Mouse (Mus musculus): ENCODE data around the gene Gtf2ird1.
"Not testable (repeated sequence)": the region's sequence is repeated elsewhere in the genome, so short reads cannot be mapped to it uniquely, and the experiment has no call there.

The Gtf2ird1 gene

DNA sequence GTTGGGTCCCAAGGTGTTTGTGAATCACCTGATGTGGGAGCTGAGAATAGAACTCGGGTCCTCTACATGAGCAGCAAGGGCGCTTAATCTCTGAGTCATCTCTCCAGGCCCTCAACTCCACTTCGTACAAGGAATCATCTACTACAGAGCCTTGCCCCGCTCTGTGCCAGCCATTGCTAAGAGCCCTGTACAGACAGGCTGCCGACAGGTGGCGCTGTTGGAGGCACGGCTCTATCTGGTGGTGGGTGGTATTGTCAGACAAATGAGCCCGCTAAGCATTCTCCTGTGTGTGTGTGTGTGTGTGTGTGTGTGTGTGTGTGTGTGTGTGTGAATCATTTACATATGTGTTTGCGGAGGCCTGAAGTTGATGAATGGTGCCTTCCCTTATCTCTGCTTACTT, 111.1 kb downstream of the Gtf2ird1 start:
- no peak for DNase-seq (ENCODE audit: low read depth, low spot score)

DNA sequence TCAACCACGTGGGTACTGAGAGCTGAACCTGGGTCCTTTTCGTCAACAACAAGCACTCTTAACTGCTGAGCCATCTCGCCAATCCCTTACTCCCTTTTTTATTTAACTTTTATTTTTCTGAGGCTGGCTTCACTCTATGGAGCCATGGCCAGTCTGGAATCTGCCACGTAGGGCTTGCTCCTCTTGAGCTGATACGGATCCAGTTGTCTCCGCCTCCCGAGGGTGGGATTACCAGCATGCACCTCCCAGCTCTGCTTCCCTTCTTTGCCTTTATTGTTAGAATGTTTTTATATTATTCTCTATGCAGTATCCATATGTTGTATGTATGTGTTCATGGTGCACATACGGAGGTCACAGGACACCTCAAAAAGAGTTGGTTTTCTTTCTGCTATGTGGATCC, 112.4 kb downstream of the Gtf2ird1 start:
- DNase-seq (ENCODE audit: low read depth, low spot score), result no peak

DNA sequence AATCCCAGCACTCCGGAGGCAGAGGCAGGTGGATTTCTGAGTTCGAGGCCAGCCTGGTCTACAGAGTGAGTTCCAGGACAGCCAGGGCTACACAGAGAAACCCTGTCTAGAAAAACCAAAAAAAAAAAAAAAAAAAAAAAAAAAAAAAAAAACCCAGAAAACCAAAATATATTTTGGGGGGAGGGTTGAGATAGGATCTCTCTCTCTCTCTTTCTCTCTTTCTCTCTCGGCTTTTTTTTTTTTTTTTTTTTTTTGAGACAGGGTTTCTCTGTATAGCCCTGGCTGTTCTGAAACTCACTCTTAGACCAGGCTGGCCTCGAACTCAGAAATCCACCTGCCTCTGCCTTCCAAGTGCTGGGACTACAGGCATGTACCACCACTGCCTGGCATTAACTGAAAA, 113.0 kb downstream of the Gtf2ird1 start:
- DNase-seq (ENCODE audit: low read depth, low spot score), result not testable (repeated sequence)

DNA sequence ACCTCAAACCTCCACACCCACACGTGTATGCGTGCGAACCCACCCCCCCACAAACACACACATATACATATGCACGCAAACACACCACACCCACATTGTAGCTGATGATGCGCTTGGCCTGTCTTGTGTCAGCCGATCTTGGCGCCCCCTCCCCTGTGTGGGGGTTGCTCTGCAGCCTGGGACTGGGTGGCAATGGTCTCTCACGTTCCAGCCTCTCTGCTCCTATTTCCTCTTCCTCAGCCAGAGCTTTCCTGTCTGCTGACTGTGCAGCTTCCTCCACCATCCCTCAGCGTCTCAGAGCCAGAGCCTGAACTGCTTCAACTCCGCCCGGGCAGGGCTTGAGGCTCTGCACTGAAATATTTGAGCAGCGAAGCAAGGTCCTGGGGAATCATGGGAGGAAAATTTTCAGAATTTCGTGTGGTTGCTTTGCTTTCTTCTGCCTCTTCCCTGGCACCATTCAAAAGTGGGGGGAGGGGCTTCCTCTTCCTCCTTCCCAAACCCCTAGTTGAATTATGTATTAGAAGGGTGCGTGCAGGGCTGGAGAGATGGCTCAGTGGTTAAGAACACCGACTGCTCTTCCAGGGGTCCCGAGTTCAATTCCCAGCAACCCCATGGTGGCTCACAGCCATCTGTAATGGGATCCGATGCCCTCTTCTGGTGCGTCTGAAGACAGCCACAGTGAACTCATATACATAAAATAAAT, 113.9 kb downstream of the Gtf2ird1 start:
- no peak for DNase-seq (ENCODE audit: low read depth, low spot score)

DNA sequence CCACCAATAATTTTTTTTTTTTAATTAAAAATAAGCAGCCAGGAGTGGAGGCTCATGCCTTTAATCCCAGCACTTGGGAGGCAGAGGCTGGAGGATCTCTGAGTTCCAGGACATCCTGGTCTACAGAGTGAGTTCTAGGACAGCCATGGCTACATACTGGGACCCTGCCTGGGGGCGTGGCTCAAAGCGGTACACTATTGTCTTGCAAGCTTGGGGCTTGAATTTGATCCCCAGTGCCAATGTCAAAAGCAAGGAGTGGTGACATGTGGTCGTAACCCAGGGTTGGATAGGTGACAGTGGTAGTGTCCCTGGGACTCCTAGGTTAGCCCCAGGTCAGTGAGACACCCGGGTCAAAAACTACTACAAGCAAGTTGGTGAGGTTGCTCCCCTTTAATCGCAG, 114.8 kb downstream of the Gtf2ird1 start:
- no peak for DNase-seq (ENCODE audit: low read depth, low spot score)

DNA sequence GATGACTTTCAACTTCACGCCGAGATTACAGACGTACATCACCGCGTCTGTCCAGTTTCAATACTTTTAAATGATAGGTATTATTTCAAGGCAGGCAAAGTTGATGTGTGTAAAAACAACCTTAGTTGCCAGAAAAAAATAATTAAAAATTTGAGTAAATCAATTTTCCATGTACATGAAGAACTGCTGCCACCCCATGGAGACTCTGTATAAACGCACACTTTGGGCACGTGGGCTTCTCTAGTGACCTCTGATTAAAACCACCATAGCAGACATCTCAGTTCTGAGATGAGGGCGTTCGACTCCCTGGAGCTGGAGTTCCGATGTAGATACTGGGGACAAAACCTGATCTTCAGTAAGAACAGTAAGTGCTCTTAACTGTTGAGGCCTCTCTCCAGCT, 115.2 kb downstream of the Gtf2ird1 start:
- DNase-seq (ENCODE audit: low read depth, low spot score), result no peak

DNA sequence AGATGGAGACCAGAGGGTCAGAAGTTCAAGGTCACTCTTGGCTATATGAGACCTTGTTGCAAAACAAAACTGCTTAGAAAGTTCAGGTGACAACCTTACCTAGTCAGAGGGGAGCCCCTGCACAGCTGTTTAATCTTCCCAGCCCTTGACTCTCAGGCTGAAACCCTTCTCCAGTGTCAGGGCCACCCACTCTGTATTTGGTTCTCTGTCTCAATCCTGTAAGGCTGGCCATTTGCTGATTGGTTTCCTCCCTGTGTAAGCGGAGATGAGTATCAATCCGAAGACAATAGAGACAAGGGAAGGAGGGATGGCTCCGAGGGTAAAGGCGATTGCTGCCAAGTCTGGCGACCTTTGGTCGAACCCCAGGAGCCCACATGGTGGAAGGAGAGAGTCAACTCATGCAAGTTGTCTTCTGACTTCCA, 116.4 kb downstream of the Gtf2ird1 start:
- DNase-seq (ENCODE audit: low read depth, low spot score), result no peak

DNA sequence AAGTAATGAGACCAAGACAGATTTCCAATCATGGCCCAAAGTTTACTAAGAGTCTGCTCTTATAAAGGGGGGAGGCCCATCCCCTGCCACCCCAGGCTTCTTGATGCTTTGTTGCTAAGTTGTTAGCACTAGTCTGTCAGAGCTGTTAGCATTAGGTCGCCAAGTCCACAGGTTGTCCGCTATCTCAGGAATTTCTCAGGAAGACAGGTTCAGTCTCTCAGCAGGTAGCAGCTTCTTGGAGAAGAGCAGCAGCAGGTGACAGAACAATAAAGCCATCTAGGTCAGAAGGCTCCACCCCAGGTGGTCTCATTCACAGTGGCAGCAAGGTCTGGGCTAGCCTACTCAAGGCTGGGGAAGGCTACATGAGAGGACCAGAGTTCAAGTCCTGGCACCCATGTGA, 119.5 kb downstream of the Gtf2ird1 start:
- not testable (repeated sequence) for DNase-seq (ENCODE audit: low read depth, low spot score)

DNA sequence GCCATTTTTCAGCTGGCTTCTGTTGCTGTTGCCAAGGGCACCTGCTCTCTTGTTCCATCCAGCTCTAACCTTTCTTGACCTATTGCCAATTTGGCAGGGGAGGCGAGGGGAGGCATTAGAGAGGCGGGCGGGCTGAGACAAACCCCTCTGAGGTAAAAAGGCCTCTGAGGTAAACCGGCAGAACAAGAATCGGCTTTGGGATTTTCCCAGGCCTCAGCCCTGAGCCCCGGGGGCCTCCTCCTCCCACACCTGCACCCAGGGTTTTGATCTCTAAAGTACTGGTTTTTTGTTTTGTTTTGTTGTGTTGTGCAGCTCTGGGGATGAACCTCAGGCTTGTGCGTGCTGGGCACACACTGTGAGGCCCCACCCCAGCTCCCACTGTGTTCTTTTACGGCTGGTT, 123.8 kb downstream of the Gtf2ird1 start:
- DNase-seq (ENCODE audit: low read depth, low spot score), result no peak

DNA sequence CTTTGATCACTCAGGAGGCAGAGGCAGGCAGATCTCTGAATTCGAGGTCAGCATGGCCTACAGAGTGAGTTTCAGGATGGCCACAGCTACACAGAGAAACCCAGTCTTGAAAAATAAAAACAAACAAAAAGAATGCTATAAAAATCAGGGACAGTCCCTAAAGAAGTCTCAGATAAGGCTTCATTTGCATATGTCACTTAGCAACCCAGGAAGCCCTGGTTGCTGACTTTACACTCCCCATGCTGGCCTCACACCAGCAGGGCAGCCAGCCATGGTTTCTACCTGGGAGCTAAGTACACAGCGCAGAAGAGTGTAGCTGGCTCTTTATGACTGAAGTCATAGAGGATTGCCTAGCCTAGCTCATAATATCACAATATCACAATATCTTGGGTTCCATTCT, 126.4 kb downstream of the Gtf2ird1 start:
- no peak for DNase-seq (ENCODE audit: low read depth, low spot score)

DNA sequence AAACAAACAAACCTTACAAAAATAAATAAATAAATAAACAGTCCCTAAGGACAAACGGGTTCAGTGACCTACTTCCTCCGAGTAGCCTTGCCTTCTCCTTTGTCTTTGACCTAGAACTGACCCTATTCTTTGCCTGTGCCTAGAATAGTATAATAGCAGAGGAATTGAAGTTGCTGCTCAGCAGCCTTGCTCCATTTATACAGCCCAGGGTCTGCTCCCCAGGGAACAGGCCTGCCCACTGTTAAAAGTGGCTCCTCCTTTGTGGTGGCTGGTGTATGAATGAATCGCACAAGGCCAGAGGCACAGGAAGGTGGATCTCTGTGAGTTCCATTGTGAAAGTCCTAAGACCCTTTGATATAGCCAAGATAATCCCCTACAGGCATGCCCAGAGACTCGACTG, 127.2 kb downstream of the Gtf2ird1 start:
- DNase-seq (ENCODE audit: low read depth, low spot score), result no peak

DNA sequence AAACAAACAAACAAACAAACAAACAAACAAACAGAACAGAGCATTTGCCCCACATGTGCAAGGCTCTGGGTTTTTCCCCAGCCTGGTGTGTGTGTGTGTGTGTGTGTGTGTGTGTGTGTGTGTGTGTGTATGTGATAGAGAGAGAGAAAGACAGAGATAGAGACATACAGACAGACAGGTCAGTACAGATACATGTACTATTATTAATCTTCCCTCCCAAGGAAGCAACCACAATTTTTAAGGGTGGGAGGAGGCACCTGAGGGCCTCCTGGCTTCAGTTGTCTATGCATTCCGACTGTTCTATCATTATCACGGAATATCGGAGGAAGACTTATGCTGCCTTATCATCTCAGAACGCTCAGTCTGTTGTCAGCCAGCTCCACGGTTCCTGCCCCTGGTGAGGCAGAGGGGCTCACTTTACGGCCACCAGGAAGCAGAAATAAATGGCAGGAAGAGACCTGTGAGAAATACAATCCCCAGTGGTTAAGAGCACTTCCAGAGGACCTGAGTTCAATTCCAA, 128.0 kb downstream of the Gtf2ird1 start:
- DNase-seq (ENCODE audit: low read depth, low spot score), result no peak

DNA sequence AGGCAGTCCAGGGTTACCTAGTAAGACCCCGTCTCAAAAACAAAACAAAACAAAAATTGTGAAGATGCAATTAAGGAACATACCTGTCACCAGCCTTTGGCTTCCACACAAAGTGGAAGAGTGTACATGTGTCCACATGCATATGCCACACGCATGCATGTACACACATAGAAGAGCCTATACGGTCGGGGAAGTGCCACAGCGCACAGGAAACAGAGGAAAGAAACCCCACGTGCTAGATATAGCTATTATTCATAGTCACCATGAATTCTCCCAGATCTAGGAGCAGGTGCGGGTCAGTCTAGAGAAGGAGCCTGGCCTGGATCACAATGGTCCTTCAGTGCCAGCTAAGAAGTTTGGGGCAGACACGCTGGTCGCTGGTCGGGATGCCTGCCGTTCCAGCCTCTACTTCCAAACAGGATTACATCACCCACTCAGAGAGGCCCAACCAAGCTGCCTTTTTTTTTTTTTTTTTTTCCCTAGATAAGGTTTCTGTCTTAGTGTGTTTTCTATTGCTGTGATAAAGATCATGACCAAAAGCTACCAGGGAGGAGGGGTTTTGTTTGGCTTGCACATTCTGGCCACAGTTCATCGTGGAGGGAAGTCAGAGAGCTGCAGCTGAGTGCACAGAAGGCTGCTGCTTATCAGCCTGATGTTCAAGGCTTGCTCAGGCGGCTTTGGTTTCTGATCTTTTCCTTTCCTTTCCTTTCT, 130.5 kb downstream of the Gtf2ird1 start:
- no peak for DNase-seq (ENCODE audit: low read depth, low spot score)

DNA sequence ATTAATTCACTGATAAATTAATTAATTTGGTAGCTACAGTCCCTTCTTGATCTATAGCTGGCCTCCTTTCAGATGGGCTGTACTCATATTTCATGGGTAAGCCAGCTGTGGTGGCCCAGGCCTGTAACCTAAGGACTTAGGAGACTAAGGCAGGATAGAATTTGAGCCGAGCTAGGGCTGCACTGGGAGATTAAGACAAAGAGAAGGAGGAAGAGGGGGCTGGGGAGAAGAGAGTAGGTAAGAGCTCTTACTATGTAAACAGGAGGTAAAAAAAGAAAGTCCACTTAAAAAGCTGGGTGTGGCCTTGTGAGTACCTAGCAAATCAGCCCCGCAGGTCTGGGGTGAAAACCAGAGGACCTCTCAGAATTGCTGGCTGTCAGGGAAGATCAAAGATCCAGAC, 132.6 kb downstream of the Gtf2ird1 start:
- no peak for DNase-seq (ENCODE audit: low read depth, low spot score)

DNA sequence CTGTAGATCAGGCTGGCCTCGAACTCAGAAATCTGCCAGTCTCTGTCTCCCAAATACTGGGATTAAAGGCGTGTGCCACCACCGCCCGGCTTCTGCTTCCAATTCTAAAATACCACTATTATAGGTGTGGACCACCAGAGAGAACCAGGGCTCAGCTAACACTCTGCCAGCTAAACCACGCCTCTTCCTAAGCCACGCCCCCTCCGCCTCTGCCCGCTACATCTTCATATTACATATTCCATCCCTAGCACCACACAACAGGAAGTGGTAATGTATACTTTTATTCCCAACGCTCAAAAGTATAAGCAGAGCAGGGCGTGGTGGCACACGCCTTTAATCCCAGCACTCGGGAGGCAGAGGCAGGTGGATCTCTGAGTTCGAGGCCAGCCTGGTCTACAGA, 133.2 kb downstream of the Gtf2ird1 start:
- DNase-seq (ENCODE audit: low read depth, low spot score), result no peak

DNA sequence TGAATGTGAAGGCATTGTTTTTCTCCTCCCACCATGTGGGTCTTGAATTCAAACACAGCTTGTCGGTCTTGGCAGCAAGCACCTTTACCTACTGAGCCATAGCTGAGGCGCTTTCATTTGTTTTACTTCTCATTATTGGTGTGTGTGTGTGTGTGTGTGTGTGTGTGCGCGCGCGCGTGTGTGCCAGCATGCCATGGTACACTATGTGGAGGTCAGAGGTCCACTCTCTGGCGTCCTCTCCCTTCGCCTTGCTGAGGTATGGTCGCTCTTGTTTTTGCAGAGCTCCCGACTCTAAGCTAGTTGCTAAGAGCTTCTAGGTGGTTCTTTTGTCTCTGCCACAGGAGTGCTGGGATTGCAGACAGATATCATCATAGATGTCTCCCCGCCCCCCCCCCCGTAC, 134.2 kb downstream of the Gtf2ird1 start:
- DNase-seq (ENCODE audit: low read depth, low spot score), result no peak

DNA sequence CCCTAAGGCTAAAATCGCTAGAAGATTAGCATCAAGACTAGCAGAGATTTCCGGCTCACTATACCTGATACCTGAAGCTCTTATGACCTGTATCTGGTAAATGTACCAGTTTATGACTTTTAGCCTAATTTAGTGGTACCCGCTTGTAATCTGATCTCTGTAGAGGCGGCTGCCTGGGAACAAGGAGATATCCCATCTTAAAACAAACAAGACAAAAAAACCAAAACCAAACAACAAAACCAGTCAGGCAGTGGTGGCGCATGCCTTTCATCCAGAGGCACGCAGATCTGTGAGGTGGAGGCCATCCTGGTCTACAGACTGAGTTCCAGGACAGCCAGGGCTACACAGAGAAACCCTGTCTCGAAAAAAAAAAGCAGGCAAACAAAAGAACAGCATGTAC, 134.8 kb downstream of the Gtf2ird1 start:
- no peak for DNase-seq (ENCODE audit: low read depth, low spot score)

DNA sequence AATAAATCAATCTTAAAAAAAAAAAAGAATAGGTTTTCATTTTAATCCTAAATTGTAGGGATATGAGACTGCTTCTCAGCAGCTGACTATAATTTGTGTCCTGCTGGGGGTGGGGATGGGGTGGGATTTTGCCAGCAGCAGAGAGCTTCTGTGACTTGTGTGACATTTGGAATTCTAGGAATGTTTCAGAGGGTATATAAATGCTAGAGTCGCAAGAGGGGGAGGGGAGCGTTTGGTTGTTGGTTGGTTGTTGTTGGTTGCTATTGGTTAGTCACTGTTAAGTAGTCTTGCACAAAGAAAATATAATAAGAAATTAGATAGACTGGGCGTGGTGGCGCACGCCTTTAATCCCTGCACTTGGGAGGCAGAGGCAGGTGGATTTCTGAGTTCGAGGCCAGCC, 137.6 kb downstream of the Gtf2ird1 start:
- no peak for DNase-seq (ENCODE audit: low read depth, low spot score)

DNA sequence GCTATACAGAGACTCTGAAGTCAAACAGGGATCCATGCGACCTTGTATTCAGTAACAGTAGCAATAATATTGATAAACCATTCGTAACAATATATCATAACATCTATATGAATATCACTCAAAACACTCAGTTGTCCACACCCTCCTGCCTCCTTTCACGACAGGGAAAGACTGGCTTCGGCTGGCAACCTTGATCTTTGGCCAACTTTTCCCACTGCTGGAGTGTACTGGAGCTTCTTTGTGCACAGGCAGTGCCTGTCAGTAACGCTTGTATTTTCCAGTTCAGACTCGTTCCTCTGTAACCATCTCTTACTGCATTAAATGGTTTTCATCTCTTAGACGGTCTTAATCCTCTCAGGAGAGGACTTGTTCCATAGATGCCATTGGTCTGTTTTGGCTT, 139.8 kb downstream of the Gtf2ird1 start:
- no peak for DNase-seq (ENCODE audit: low read depth, low spot score)

DNA sequence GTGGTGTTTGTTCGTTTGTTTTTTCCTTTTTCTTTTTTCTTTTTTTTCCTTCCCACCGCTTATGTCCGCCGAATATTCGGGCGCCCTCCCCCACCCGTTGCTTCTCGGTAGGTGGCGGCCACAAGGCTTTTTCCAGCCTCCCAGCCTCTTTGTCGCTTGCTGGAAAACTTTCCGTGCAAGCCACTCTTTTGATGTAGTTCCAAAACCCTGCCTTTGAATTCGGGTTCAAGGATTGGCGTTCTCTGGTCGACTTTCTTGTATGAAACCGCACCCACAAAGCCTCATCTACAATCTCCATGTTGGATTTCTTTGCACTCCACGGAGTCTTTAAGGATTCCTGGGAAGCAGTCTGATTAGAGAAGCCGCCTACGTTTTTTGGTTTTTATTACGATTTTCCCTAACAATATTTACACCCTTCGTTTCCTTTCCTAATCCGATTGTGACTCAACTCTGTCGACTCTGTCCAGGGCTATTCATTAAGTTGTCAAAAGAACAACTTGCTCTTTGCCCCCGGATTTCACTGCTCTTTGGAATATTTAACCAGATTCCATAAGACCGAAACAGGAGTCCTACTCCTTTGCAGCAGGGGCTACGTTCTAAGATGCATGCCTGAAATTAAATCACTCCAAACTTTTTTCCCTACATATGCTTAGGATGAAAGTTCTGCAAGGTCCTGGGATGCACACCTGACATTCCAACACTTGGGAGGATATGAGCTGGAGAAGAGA, 140.7 kb downstream of the Gtf2ird1 start:
- DNase-seq (ENCODE audit: low read depth, low spot score), result peak; percentile 49

DNA sequence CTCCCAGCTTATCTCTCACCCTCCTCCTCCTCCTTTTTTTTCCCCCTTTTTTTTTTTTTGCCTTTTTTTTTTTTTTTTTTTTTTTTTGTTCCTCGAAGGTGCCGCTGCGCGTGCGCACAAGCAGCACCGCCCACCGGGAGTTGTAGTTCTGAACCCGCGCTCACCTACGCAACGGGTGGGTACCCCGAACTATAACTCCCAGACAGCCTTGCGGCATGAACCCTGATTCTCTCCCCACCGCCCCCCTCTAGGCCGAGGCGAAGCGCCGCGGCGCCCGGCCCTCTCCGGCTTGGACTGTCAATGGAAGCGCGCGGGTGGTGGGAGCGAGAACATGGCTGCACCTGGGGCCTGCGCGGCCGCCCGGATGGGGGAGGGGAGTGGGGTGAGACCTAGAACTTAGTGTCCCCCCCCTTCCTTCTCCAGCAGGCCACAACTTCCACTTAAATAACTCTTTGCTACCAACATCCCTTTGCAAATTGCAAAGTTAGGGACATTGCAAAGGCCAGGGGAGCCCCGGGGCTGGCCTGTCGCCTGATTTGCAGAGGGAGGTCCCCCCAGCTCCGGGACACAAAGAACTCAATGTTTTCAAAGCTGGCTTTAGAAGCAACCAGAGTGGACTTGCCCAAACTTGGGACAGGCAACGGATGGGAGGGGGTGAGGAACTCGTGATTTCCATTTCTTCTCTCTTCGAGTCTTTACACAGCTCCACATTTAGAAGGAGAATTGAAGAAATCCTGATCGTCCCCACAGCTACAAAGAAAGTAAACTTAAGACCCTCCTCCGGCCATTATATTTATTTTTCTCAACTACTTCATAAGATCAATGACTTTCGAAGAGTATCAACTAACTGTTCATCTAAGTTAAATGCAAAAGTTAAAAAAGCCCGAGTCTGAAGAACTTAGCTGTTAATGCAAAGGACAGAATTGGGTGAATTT, 141.6 kb downstream of the Gtf2ird1 start, which contains the start of gene Gtf2i:
Gtf2i (minus strand) TSS at position 73 of the 935 bp plus-strand sequence.
- DNase-seq (ENCODE audit: low read depth, low spot score), result peak; percentile 98
